In the genomic region with DNA sequence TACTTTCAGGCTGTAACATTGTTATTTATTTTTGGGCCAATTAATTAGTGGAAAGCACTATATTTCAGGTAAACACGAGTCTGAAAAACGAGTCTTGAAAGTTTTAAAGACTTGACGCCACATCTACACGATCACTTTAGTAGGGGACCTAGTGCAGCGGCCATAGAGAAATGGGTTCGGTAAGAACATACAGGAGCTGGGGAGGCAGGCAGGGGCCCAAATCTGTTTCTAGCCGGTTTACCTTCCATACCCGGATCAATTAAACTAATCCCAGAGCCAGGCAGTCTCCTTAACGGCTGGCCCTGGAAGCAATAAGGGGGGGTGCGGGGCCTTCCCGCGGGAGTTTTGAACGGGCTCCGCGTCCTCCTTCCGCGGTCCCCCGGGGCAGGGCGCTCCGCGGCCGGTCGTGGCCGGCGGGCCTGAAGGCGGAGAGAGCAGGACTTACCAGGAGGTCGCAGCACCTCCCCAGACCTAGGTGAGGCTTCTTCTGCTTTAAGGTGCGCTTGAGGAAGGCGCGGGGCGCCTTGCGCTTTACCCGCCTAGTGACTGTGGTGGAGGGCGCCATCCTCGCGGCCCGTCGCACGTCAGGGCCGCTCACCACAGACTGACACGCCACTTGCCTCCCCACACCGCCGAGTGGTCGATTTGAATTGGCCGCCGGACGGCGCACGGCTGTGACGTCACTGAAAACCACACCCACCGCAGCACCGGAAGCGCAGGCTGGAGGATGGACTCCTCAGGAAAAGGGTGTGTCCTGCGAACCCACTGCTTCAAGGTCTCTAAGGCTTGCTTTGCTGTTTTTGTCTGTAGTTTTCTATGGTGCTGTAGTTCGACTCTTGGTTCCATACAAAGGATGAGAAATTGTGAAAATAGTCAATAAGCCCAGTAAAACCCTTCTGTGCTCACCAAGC, we compare ENCODE assay signal across 7 mouse cellular contexts. TPM values are rescaled to one million over a fixed set of nuclear protein-coding genes. Genes with fewer than 3 reads are reported as not detected.
DNase-seq lines count a peak whose midpoint lies in the region; ATAC-seq lines count a peak whose summit lies in the region.

A gene (minus strand): TSS at position 645 of the 911 bp plus-strand sequence.

- no peaks in the 10 kb centered on the region for H3K36me3 ChIP-seq in intestine, embryonic 16.5 days (ENCODE audit: control insufficient read depth, insufficient read depth, low read length)
- no peaks in the 10 kb centered on the region for H3K36me3 ChIP-seq in midbrain, embryonic 11.5 days (ENCODE audit: control insufficient read depth, insufficient read depth, low read length)

- no peaks in the 10 kb centered on the region for H3K27me3 ChIP-seq in intestine, embryonic 16.5 days (replicated peaks; ENCODE audit: control insufficient read depth, insufficient read depth, low read length)
- H3K27me3 ChIP-seq in midbrain, embryonic 11.5 days (ENCODE audit: control insufficient read depth, insufficient read depth, low read length): no peaks in the 10 kb centered on the region

- H3K4me3 ChIP-seq in intestine, embryonic 16.5 days (ENCODE audit: low read length): peak within 1 kb of the TSS; percentile 91
- H3K4me3 ChIP-seq in midbrain, embryonic 11.5 days (ENCODE audit: low read depth, low read length): peak within 1 kb of the TSS; percentile 79

- peak within 1 kb of the TSS; percentile 81 for H3K9ac ChIP-seq in intestine, embryonic 16.5 days (ENCODE audit: low read depth, low read length)
- H3K9ac ChIP-seq in midbrain, embryonic 11.5 days (ENCODE audit: low read length): peak within 1 kb of the TSS; percentile 82

- under 1% methylated on average over 55 of the region's 55 CpGs for WGBS in intestine, embryonic 16.5 days
- under 1% methylated on average over 55 of the region's 55 CpGs for WGBS in midbrain, embryonic 11.5 days

- no peaks in the 10 kb centered on the region for H3K9me3 ChIP-seq in intestine, embryonic 16.5 days (ENCODE audit: control insufficient read depth, low read length)
- no peaks in the 10 kb centered on the region for H3K9me3 ChIP-seq in midbrain, embryonic 11.5 days (ENCODE audit: control insufficient read depth, low read length)

- intact Hi-C loops in left cerebral cortex, postnatal 36 days (cut with DNase I): no loop called here

- H3K4me2 ChIP-seq in intestine, embryonic 16.5 days (ENCODE audit: low read depth, low read length): peak within 1 kb of the TSS; percentile 71
- H3K4me2 ChIP-seq in midbrain, embryonic 11.5 days: peak within 1 kb of the TSS; percentile 70

- ATAC-seq in intestine, embryonic 16.5 days: peak; percentile 100
- ATAC-seq in midbrain, embryonic 11.5 days (ENCODE audit: low FRiP score): peak; percentile 100

- H3K4me1 ChIP-seq in intestine, embryonic 16.5 days (ENCODE audit: control insufficient read depth, insufficient read depth, low read length): 0 out of 2 replicates have a peak, but pooled peaks cover 6% of the 10 kb centered on the region
- H3K4me1 ChIP-seq in midbrain, embryonic 11.5 days (ENCODE audit: control insufficient read depth, insufficient read depth, low read length): 0 out of 2 replicates have a peak, but pooled peaks cover 3% of the 10 kb centered on the region

- peak; percentile 91 for DNase-seq in adrenal gland, adult 2 months
- peak; percentile 86 for DNase-seq in embryo, embryonic 11.5 days (ENCODE audit: low read depth, low spot score)
- DNase-seq in gastrocnemius, postnatal 4 days (ENCODE audit: low spot score in 2 of 2): peak; percentile 77 to 87
- DNase-seq in left cerebral cortex, postnatal 36 days (ENCODE audit: low spot score in 2 of 2): peak; percentile 86 to 87
- peak; percentile 99 for DNase-seq in midbrain, embryonic 11.5 days (ENCODE audit: low spot score, missing footprints)
- peak; percentile 73 for DNase-seq in skeletal muscle tissue, adult 2 months (ENCODE audit: low read depth, low spot score)

- H3K27ac ChIP-seq in intestine, embryonic 16.5 days (ENCODE audit: low read length): peak within 1 kb of the TSS; percentile 54
- no peak within 1 kb of the TSS for H3K27ac ChIP-seq in midbrain, embryonic 11.5 days (ENCODE audit: low read depth, low read length)

RNA-seq across cellular contexts. Expression of the gene that starts here (rescaled TPM):
- total RNA-seq in adrenal gland, adult 2 months (2021): 1 to 10 TPM in 1 of 2 experiments, under 1 TPM in 1; 0.79 to 1.6 TPM
- polyA plus RNA-seq in adrenal gland, adult 2 months (2012; rRNA removed): 0.41 and 1.1 TPM in 2 replicates
- 1 to 10 TPM; 2.4 to 2.9 TPM for total RNA-seq in gastrocnemius, postnatal 4 days (2021)
- 33.7 and 35.3 TPM in 2 replicates for polyA plus RNA-seq in intestine, embryonic 16.5 days (2015; fragmentation: Nextera tagmentation; extraction: Ambion mirVana)
- 1 to 10 TPM; 2.1 to 2.8 TPM for total RNA-seq in left cerebral cortex, postnatal 36 days (2021)
- 65.7 and 67.3 TPM in 2 replicates for polyA plus RNA-seq in midbrain, embryonic 11.5 days (2014; fragmentation: Nextera tagmentation; extraction: Ambion mirVana)

Comparison
In these comparisons a context has a peak if more than half of its experiments do, and no peak if none do; other contexts are left out.
1. RNA of the gene that starts here (polyA plus RNA-seq): 65.7 to 67.3 TPM in midbrain, embryonic 11.5 days and 33.7 to 35.3 TPM in intestine, embryonic 16.5 days; 0.41 to 1.1 TPM in adrenal gland, adult 2 months; every median in the first group is over 10 times any median in the second.
2. Peak in every context shown above with its lines, with median percentiles within 50 percentile points of each other: DNase-seq.